Mouse (Mus musculus) megakaryocyte, adult 5-6 weeks (primary cell): ENCODE results near the gene Kyat3. TPM values are rescaled to one million over a fixed set of nuclear protein-coding genes. Genes with fewer than 3 reads are reported as not detected.
A peak's percentile ranks its signal among the peaks of the same experiment; 100 is the strongest.
"Not testable (repeated sequence)": the region's sequence is repeated elsewhere in the genome, so short reads cannot be mapped to it uniquely, and the experiment has no call there.

Experiments
- ATAC-seq: 2 replicates; pipeline ENCODE4 v1.8.0; 2016; ENCODE audit warnings: mild to moderate bottlenecking, inconsistent platforms; ENCODE audit not compliant: poor library complexity, severe bottlenecking
- total RNA-seq, 2 experiments: library from RNA; stranded (forward) in 1 of 2; stranded (reverse) in 1 of 2; fragments of 153-499, 151-499 nt in 1 of 2; fragments of 221-1000, 200-1000 nt in 1 of 2; gene quantifications; 2 replicates each; pipeline versions ENCODE4 v1.2.3 to v1.2.4; 2015 to 2017

The Kyat3 gene
- total RNA-seq (2015) (6.8 and 9.2 TPM in 2 replicates), total RNA-seq (2017) (8.3 and 10.2 TPM in 2 replicates)

DNA sequence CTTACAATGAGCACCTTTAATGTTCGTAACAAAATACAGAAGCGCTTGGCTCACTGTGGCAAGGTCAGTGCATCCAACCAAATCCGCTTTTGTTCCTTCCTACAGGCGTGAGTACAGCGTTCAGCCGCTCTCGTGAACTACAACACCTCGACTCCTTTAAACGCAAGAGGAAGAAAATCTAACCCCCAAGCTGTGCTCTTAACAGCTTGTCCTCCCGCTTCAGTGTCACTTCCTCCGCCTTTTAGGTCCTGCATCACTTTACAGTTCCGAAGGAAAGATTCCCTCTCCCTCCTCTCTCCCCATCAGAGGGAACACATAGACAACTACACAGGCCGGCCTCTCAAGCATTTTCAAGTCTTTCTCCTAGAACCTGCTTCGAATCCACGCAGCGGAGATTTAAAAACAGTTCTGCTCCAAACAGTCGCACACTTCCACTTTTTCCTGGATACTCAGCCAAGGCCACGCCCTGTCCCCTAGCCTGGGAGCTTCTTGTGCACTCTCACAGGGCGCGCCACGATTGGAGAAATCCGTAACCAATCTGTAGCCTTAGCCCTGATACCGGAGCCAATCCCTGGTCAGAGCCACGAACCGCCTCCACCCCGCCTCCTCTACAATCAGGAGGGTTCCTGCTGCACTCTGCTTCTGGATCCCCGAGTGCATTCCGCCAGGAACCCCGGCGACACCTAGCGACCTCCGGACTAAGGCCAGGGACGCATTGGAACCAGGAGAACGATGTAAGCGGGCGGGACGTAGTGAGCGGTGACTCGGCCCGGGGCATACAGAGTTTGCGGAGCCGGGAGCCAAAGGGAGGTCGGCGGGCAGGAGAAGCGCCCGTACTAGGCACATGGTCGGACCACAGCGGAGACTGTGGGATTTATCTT lies at the start of gene Kyat3:
Kyat3 (plus strand) TSS at position 610 of the 881 bp plus-strand sequence.
- ATAC-seq: peak; percentile 87

DNA sequence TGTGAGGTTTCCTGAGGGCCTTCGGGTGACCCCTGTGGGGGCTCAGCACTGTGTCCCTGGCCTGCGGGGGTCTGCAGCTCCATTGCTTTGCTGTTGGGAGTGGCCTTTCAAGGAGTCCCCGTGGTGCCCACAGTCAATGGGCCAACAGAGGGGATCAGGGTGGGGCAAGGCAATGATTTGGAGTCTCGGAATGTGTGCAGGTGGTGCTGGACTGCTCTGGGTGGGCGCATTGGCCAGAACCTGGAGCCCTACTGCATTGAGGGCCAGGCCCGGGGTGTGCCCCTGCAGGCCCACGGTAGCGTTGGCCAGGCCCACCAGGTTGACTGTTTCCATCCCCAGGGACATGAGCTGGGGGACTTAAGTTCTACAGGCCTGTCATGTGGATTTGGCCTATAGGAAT lies 36.1 kb upstream of the Kyat3 start:
- no peak for ATAC-seq

DNA sequence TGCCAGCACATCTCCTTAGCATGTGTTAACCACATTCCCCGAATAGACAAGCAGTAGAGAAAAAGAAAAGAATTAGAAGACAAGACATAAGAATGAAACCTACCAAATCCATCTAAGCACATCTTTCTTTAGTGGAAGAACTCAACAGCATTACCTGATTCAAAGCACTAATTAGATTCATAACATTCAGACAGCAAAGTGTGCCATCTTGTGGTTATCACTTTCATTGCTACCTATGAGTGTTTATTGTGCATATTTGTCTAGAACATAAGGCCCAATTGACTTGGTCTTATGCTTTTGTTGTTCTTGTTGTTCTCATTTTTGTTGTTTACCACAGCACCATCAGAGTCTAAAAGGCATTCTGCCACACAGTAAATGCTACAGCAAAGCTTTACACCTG lies 26.2 kb upstream of the Kyat3 start:
- ATAC-seq: 0 out of 2 replicates have a peak, but pooled peaks have one; percentile 49

DNA sequence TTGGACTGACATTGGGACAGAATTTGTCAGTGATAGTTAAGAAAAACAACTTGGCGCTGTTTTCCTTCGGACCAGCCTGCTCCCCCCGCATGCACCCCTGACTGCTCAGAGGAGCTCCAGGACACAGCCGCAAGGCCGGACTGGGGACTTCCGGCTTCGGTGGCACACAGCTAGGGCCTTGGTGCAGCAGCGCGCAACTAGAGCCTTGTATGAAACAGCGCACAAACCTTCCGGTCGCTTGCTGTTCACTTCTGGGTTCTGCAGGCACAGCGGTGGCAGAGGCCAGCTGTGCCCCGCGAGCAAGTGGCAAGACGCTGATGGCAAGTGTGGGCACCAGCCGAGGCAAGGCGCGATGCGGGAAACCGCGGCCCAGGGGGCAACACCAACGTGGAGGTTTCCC lies 12.9 kb upstream of the Kyat3 start:
- peak; percentile 73 for ATAC-seq

DNA sequence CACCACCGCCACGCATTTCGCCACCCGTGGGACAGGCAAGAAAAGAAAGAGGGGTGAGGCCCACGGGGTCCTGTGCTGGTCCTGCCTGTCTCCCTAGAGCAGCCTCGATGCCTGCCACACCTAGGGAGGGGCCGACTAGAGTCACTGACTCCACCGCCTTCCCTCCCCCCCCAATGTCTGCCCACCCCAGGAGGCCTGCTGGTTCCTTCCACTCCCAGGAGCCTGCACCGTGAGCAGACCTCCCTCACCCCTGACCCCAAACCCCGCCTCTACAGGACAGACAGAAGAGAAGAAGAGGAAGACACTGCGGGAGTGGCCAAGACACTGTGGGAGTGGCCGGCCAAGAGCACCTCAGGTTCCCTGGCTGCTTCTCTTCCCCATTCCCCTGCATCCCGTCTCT lies 12.5 kb upstream of the Kyat3 start:
- peak; percentile 97 for ATAC-seq

DNA sequence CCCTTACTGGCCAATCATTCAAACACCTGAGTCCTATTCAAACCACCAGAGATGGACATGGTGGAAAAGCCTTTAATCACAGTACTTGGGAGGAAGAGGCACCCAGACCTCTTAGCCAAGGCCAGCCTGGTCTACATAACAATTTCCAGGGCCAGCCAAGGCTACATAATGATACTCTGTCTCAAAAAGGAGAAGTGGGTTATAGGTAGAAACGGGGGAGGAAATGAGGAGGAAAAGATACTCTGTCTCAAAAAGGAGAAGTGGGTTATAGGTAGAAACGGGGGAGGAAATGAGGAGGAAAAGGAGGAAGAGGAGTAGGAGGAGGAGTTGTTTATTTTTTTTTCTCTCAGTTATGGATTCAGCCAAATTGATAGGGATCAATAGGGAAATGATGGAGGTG lies 4.3 kb upstream of the Kyat3 start:
- ATAC-seq: peak; percentile 29

DNA sequence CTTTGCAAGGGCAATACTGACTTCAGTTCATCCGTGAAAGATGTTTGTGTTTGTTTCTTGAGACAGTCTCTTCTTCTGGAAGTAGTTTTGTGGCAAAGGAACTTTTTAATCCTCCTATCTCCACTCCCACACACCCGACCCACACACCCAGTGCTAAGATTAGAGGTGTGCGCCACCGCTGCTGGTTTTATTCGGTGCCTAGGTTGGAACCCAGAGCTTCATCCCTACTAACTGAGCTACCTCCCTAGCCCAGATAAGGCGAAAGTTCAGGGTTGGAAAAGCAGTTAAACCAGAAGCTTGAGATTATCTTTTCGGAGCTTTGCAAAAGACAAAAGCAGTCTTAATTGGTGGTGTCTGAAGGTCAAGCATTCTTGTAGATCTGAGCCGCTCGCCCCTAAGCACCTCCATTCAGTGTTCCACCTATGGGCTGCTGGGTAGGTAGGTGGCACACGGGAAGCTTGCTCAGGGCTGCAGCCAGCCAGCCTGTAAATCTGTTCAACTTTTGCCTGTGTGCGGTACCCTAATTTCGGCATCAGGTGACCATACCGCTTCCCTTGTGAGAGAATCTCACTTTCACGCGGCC lies 647 bp downstream of the Kyat3 start:
- ATAC-seq: no peak

DNA sequence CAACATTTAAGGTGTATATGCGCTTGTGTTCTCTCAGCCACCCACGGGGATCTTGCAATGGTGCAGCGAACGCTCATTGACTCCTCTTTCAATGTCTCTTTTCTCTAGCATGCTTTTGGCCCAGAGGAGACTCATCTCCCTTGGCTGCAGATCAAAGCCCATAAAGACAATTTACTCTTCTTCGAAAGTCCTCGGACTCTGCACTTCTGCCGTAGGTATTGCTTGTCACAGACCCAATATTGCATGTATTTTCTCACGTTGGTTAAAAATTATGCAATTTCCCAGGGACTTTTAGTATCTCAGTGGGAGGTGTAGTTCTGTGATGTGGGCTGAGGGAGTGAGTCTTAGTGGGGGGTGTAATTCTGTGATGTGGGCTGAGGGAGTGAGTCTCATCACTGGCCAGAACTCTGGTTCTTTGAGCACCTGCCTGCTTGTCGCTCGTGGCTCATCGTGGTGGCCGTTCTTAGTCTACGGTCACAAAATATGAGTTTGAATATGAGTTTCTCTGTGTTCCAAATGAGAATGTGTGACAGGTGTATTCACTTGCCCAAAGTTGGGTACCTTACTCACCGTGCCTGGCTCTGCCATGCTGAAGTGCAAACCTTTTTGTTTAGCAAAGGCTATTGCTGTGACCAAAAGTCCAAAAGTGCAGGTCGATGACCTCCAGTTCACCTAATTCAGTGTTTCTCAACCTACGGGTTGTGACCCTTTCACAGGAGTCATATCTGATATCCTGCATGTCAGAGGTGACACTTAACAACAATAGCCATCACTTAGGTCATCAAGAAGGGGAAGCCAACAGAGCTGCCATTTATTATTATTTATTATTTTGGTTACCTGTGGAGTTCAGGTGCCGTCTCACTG lies 6.0 kb downstream of the Kyat3 start:
- no peak for ATAC-seq

DNA sequence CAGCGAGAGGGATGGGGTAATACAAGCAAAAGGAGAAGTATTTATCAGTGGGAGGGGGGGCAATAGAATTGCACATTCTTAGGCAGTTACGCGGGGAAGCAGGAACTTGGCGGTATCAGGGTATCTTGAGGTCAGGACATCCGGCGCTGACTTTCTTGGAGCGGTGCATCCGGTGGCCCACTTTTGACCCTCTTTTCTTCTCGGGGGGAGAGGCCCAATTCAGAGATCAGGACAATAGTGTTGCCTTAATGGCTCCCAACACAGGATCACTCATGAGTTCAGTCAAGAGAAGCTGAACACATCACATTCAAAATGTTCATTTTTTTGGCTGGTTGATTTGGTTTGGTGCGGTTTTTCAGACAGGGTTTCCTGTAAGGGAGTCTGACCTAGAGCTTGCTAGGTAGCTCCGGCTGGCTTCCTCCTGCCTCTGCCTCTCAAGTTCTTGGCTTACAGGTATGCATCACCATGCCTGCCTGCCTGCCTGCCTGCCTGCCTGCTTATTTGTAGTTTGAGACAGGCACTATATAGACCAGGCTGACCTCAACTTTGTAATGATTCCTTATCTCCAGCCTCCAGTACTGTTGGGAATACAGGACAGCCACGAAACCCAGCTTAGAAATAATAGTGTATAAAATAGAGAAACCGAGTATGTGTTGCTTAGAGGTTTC lies 7.5 kb downstream of the Kyat3 start:
- ATAC-seq: not testable (repeated sequence)

DNA sequence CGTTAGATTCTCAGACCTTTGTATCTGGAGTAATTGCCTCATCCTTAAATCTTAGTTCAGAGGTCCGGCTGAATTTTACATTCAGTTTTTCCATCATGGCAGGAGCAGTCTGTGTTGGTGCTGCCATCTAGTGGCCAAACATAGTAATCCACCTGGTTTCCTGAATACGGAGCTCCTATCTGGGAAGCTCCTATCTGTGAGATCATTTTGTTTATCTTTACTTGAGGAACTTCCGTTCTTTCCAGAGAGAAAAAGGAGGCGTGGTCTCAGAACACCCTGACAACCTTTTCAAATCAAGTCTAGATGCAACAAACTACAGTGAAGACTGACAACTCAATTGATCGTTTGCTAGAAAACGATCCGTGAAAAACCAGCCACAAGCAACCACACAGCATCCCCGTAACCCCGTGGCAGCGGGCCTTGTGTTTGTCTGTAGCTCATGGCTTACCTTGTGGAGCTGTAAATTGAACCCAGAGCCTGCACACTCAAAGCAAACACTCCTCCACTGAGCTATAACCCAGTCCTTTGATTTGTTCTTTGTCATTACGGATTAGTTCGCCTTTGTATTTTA lies 8.1 kb downstream of the Kyat3 start:
- ATAC-seq: peak; percentile 67

DNA sequence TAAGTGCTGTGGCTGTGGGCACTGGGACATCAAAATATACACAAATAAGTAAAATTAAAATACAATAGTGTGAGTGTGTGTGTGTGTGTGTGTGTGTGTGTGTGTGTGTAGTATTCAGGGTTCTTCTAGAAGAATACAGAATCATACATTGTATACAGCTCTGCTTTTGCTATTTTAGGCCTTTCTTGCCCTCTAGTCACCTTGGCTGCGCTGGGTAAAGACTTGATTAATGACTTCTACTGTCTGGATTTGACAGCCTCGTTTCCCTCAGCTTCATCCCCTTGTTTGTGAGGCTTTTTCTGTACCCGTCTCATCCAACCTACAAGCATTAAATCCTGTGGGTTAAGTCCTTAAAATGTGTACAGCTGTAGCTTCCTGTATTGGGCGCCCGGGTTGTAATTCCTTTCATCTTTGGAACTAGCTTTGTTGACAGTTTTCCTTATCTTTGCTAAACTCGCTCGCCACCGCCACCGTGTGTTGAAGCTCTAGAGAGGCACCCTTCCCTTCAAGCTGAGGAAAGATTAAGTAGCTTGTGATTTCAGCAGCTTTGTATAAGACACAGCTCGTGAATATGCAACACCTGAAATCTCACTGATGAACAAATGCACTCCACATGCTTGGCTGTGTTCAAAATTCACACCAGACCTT lies 9.6 kb downstream of the Kyat3 start:
- peak; percentile 71 for ATAC-seq

DNA sequence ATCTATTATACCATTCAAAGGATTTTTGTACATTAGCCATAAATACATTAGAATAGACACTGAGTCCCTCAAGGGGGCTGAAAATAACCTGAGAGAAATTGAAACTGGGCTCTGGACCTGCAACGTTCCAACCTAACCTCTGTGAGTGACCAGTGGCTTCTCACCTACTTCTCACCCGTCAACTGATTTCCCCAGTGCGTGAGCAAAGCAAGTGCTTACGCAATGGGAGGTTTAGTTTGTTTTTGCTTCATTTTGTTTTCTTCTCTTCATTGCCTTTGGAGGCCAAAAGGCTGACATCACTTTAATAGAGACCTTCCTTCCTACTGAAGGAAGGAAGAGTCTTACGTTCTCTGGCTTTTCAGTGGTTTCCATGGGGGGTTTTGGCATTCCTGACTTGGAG lies 10.5 kb downstream of the Kyat3 start:
- ATAC-seq: no peak

DNA sequence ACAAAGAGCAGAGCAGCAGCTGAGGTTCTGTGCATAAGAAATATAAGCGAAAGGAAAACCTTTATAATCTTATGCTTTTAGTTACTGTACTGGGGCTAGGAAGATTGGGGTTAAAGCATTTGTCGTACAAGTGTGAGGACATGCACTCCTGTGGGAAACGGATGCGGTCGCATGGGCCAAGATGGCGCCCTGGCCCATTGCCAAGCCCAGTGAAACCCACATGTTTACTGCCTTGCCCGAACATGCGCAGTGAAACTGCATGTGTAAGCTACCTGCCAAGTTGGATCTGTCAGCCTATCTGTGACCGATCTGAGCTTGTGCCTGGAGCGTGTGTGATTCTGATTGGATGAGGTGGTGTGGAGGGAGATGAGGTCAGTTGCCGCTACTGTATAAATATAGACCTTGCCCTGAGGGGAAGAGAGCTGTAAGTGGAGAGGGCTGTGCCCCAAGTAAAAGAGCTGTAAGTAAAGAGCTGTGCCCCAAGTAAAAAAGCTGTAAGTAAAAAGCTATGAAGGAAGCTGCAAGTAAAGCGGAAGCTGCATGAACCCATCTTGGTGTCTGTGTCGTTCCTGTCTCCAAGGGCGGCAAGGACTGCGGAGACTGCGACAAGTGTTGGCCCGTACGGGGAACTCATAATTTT lies 11.7 kb downstream of the Kyat3 start:
- ATAC-seq: not testable (repeated sequence)

DNA sequence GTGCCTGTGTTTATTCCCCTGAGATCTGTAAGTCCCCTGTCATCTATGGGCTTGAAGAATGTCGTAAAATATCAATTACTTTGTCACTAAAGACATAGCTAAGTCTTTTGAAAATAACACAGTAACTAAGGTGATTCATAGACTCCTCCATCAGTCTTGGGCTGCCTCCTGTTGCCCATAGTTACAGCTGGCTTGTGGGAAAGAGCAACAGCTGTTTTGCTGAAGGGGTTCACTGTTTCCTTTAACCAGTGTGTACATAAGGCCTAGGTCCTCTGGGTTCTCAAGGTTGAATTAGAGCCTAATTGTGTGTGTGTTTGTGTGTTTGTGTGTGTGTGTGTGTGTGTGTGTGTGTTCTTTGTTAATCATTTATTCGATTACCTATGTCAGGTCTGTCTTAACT lies 24.6 kb downstream of the Kyat3 start:
- ATAC-seq: no peak

DNA sequence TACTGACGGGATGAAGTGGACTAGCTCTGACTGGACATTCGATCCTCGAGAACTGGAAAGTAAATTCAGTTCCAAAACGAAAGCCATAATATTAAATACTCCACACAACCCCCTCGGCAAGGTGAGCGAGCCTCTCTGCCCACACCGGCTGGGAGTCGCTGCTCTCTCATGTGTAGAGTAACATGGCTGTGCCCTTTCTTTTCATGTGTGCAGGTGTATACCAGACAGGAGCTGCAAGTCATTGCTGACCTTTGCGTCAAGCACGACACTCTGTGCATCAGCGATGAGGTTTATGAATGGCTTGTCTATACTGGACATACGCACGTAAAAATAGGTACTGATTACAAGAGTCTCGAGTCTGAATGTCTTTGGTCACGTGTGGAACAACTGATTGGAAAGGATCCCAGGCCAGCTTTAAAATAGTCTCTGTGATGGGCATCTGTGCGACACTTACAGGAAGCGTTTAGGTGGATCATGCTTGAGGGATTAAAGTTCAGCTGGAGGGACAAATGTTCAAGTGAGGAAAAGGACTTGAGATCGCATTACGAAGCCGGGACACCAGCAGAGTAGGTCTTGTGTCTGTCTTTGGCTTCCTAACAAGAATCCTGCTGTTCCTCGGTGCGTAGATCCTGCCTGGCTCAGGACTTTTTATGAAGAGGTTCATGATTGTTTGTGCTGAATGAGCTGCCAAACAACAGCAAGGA lies 25.3 kb downstream of the Kyat3 start:
- no peak for ATAC-seq

DNA sequence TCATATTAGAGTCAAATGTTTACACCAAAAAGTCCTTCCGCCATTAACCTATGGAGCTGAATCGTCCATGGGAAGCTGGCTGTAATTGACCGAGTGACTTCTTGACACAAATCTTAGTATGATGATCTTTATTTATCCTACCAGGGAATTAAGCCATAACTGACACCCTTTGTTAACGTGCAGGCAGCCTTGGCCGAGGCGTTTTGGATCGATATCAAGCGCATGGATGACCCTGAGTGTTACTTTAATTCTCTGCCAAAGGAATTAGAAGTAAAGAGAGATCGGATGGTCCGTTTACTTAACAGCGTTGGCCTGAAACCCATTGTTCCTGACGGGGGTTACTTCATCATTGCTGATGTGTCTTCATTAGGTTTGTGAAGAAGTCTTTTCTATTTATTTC lies 33.4 kb downstream of the Kyat3 start:
- no peak for ATAC-seq

DNA sequence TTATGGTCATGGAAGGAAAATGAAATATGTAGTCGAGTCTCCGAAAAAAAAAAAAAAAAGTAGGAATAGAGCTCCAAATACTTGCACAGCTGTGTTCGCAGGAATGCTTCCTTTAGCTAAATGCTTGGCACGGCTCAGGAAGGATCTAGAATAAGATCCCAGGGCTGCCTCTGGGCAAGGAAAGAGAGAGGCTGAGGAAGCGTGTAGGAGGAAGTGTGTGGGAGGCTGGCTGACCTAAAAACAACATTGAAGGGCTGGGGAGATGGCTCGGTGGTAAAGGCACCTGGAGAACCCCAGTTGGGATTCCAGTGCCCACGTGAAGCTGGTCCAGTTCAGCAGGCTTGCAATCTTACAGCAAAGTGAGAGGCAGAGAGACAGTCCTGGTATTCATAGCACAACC lies 40.0 kb downstream of the Kyat3 start:
- ATAC-seq: no peak

DNA sequence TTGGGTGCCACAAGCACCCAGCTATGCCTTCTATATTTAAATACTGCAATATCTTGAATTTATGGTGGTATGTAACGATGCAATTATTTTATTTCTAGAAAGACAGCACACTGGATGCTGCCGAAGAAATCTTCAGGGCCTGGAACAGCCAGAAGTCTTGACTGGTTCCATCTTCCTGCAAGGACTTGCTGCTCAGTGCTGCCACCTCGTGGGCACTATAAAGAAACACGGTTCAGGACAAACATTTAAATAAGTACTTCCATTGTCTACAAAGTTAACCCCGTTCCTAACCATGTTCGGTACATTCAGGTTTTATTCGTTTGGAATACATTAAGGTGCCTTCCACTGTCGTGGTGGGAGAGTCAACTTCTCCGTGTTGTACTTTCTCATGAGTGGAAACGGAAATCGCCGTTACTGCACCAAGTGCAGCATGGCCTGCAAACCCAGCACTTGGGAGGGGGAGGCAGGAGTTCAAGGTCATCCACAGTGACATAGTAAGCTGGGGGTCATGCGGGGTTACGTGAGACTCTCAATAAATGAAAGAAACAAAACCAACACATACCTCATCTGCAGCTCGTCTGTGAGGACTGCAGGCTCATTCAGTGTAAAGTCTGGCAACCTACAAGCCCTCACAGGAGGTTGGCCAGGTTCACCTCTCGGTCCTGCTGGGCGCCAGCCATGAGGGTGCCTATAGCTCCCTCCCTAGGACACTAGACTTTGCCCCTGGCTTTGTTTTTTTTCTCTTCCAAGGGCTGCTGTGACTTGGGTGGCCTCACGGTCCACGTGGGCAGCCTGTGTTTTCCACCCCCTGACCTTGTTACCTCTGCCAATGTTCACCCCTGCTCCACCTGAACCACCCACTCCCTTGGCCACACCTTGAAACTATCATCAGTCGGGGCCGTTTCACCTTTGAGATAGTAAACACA lies 43.4 kb downstream of the Kyat3 start:
- peak; percentile 87 for ATAC-seq
